Mouse (Mus musculus) intestine, postnatal 0 days (tissue): ENCODE data around the gene Cdyl. TPM values are rescaled to one million over a fixed set of nuclear protein-coding genes. Genes with fewer than 3 reads are reported as not detected.
A peak's percentile ranks its signal among the peaks of the same experiment; 100 is the strongest.

Experiments
- ATAC-seq: fragments of 200-750 bp; cut with Nextera tagmentation; 2 replicates; pipeline ENCODE4 v1.8.0; 2017; ENCODE audit warnings: mild to moderate bottlenecking, moderate TSS enrichment, moderate library complexity
- H3K27ac ChIP-seq: fragments of 300-500 bp; sonication (generic); 2 replicates; pipeline ENCODE4 v1.5.1; 2014; ENCODE audit warnings: mild to moderate bottlenecking, low read depth, low read length, moderate library complexity
- H3K27me3 ChIP-seq: fragments of 300-500 bp; sonication (generic); replicated peaks from 2 replicates; pipeline ENCODE4 v1.6.1; 2014; ENCODE audit warnings: low read length, mixed read lengths; ENCODE audit not compliant: control insufficient read depth, insufficient read depth
- H3K36me3 ChIP-seq: fragments of 300-500 bp; sonication (generic); 2 replicates; pipeline ENCODE4 v1.6.1; 2014; ENCODE audit warnings: mild to moderate bottlenecking, moderate library complexity; ENCODE audit not compliant: control insufficient read depth, insufficient read depth
- H3K4me1 ChIP-seq: fragments of 300-500 bp; sonication (generic); replicated peaks from 2 replicates; pipeline ENCODE4 v1.6.1; 2014; ENCODE audit warnings: antibody characterized with exemption, low read length, mixed read lengths; ENCODE audit not compliant: control insufficient read depth, insufficient read depth
- H3K4me2 ChIP-seq: fragments of 300-500 bp; sonication (generic); replicated peaks from 2 replicates; pipeline ENCODE4 v1.6.1; 2014; ENCODE audit warnings: low read depth, mild to moderate bottlenecking, moderate library complexity
- H3K4me3 ChIP-seq: fragments of 300-500 bp; sonication (generic); 2 replicates; pipeline ENCODE4 v1.5.1; 2014; ENCODE audit warnings: low read depth, low read length
- H3K9ac ChIP-seq: fragments of 300-500 bp; sonication (generic); 2 replicates; pipeline ENCODE4 v1.6.1; 2014; ENCODE audit warnings: mild to moderate bottlenecking, low read depth, low read length
- H3K9me3 ChIP-seq: fragments of 300-500 bp; sonication (generic); 2 replicates; pipeline ENCODE4 v1.6.1; 2016; ENCODE audit warnings: mixed run types; ENCODE audit not compliant: control insufficient read depth
- CTCF ChIP-seq: sonication (generic); IDR thresholded peaks from 2 replicates; pipeline ENCODE4 v1.5.1; 2016; ENCODE audit warnings: low read depth, mild to moderate bottlenecking, control low read depth, antibody characterized with exemption, moderate library complexity
- WGBS: fragments of 180-500 bp; shearing (Covaris S2); extraction: QIAGEN DNeasy Blood & Tissue Kit; methylation state at CpG from one replicate; pipeline ENCODE4 v1.1.7; 2014; 5-methylcytosine and 5-hydroxymethylcytosine counted together
- polyA plus RNA-seq: library from polyadenylated mRNA; unstranded; fragments of >200 nt; fragmentation: Nextera tagmentation; extraction: Ambion mirVana; gene quantifications from 2 replicates; pipeline ENCODE4 v1.2.1, GENCODE M21; 2015

Cdyl gene
- polyA plus RNA-seq, 1 experiment from 2014 or later = 6.4 TPM

- H3K9me3 ChIP-seq = no peaks in the 10 kb centered on the region
- no peak for ATAC-seq
- no peaks in the 10 kb centered on the region for H3K36me3 ChIP-seq
- no peak overlapping the region for H3K4me3 ChIP-seq
- H3K4me1 ChIP-seq = no peaks in the 10 kb centered on the region
- H3K4me2 ChIP-seq = no peak overlapping the region
- H3K9ac ChIP-seq = no peak overlapping the region
- no peaks in the 10 kb centered on the region for H3K27me3 ChIP-seq
- 71% methylated on average over 3 of the region's 3 CpGs for WGBS
- no peak overlapping the region for H3K27ac ChIP-seq
- TF ChIP-seq CTCF = no peak
Observed at GRCm38 (mm10) chr13:35805727-35806126, 146.1 kb downstream of the Cdyl start.

DNA sequence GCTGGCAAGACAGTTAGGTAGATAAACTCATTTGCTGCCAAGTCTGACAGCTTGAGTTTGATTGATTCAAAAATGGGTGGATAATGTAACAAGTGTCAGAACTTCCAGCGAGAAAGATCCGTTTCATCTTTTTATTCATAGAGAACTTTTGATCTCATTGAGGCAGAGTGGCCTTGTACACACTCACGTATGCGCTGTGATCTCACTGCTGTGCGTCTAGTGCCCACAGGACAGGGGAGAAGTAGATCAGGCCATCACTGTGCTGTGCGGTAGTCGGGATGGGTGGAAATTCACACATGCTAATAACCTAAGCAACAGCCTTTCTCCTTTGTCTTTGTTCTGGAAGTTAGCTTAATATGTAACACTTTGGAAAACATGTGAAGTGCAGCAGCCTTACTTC lies 146.5 kb downstream of the Cdyl start:
- Histone ChIP-seq H3K27me3 (no peaks in the 10 kb centered on the region), H3K9ac (no peak overlapping the region), H3K36me3 (no peaks in the 10 kb centered on the region), H3K9me3 (no peaks in the 10 kb centered on the region), H3K4me1 (no peaks in the 10 kb centered on the region), H3K4me3 (no peak overlapping the region), H3K4me2 (no peak overlapping the region), H3K27ac (no peak overlapping the region)
- no peak for TF ChIP-seq CTCF
- no peak for ATAC-seq
- 90% methylated on average over 7 of the region's 7 CpGs for WGBS

- WGBS = 96% methylated on average over 7 of the region's 7 CpGs
- H3K4me2 ChIP-seq = no peak overlapping the region
- no peaks in the 10 kb centered on the region for H3K9me3 ChIP-seq
- no peaks in the 10 kb centered on the region for H3K4me1 ChIP-seq
- H3K4me3 ChIP-seq = no peak overlapping the region
- H3K36me3 ChIP-seq = no peaks in the 10 kb centered on the region
- H3K27ac ChIP-seq = no peak overlapping the region
- peak; percentile 51 for TF ChIP-seq CTCF
- H3K9ac ChIP-seq = no peak overlapping the region
- no peak for ATAC-seq
- no peaks in the 10 kb centered on the region for H3K27me3 ChIP-seq
Observed at GRCm38 (mm10) chr13:35807016-35807415, 147.4 kb downstream of the Cdyl start.

- Histone ChIP-seq H3K27ac (no peak overlapping the region), H3K9me3 (no peaks in the 10 kb centered on the region), H3K4me1 (no peaks in the 10 kb centered on the region), H3K9ac (no peak overlapping the region), H3K4me2 (no peak overlapping the region), H3K27me3 (no peaks in the 10 kb centered on the region), H3K4me3 (no peak overlapping the region), H3K36me3 (no peaks in the 10 kb centered on the region)
- ATAC-seq = no peak
- TF ChIP-seq CTCF = no peak
- WGBS = 94% methylated on average over 4 of the region's 4 CpGs
Observed at GRCm38 (mm10) chr13:35807525-35807924, 147.9 kb downstream of the Cdyl start.

DNA sequence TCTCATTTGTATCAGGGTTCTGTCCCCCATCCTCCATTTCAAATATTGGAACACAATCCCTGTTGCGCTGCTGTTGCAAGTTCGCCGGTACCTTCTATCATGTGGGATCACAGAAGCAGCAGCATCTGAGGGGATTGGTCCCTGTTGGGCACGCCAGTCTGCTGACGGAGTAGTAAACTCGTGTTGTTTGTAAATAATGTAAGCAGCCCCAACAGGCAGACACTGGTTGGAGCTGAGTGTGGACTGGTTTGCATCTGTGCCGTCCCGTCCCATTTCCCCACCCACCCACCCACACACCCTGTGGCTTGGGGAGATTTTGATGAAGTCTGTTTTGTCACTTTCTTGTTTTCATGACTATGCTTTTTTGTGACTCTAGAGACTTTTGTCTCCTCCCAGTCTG lies 148.3 kb downstream of the Cdyl start:
- no peaks in the 10 kb centered on the region for H3K36me3 ChIP-seq
- H3K9me3 ChIP-seq = no peaks in the 10 kb centered on the region
- ATAC-seq = no peak
- H3K4me3 ChIP-seq = no peak overlapping the region
- no peaks in the 10 kb centered on the region for H3K27me3 ChIP-seq
- 90% methylated on average over 8 of the region's 8 CpGs for WGBS
- no peak overlapping the region for H3K4me2 ChIP-seq
- no peak overlapping the region for H3K27ac ChIP-seq
- H3K9ac ChIP-seq = no peak overlapping the region
- H3K4me1 ChIP-seq = no peaks in the 10 kb centered on the region
- no peak for TF ChIP-seq CTCF

GRCm38 (mm10) chr13:35809252-35810159 lies 149.9 kb downstream of the Cdyl start:
- H3K27ac ChIP-seq = no peak overlapping the region
- H3K36me3 ChIP-seq = no peaks in the 10 kb centered on the region
- H3K4me1 ChIP-seq = no peaks in the 10 kb centered on the region
- no peak overlapping the region for H3K4me3 ChIP-seq
- no peaks in the 10 kb centered on the region for H3K27me3 ChIP-seq
- WGBS = 65% methylated on average over 5 of the region's 5 CpGs
- no peak overlapping the region for H3K4me2 ChIP-seq
- ATAC-seq = no peak
- H3K9me3 ChIP-seq = no peaks in the 10 kb centered on the region
- TF ChIP-seq CTCF = no peak
- H3K9ac ChIP-seq = no peak overlapping the region

DNA sequence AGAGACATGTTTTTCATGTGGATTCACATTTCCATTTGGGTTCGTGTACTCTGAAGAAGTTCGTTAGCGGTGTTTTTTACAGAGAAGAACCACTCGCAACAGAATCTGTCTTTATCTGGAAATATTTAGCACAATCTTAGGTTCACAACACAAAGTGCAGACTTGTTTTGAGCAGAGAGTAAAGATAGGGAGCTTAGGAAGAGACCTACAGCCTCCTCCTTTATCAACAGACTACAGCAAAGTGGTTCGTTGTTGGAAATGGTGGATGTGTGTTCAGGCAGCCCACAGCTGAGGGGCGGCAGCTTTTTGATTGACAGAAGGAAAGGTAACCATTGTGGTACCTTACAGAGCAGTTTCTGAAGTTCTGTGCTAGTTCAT lies 150.5 kb downstream of the Cdyl start:
- Histone ChIP-seq H3K9me3 (no peaks in the 10 kb centered on the region), H3K27ac (no peak overlapping the region), H3K9ac (no peak overlapping the region), H3K4me2 (no peak overlapping the region), H3K4me3 (no peak overlapping the region), H3K36me3 (no peaks in the 10 kb centered on the region), H3K4me1 (no peaks in the 10 kb centered on the region), H3K27me3 (no peaks in the 10 kb centered on the region)
- ATAC-seq = no peak
- no peak for TF ChIP-seq CTCF
- WGBS = 87% methylated on average over 6 of the region's 6 CpGs
